Mouse (Mus musculus) testis, adult 2 months (tissue): Measurements from ENCODE around the gene 2510002D24Rik. TPM values are rescaled to one million over a fixed set of nuclear protein-coding genes. Genes with fewer than 3 reads are reported as not detected.

Experiments
- H3K27ac ChIP-seq: fragments of 200-500 bp; 2 replicates; pipeline ENCODE4 v1.5.1; 2012; ENCODE audit warnings: low read depth, low read length; ENCODE audit not compliant: control insufficient read depth, insufficient read depth
- H3K27me3 ChIP-seq: fragments of 200-500 bp; 2 replicates; pipeline ENCODE4 v1.6.1; 2012; ENCODE audit warnings: mild to moderate bottlenecking, low read length, moderate library complexity; ENCODE audit not compliant: control insufficient read depth, insufficient read depth
- H3K36me3 ChIP-seq: fragments of 200-500 bp; 2 replicates; pipeline ENCODE4 v1.6.1; 2012; ENCODE audit warnings: mild to moderate bottlenecking, low read length; ENCODE audit not compliant: control insufficient read depth, insufficient read depth
- H3K4me1 ChIP-seq: fragments of 200-500 bp; 2 replicates; pipeline ENCODE4 v1.6.1; 2012; ENCODE audit warnings: low read length; ENCODE audit not compliant: control insufficient read depth, insufficient read depth
- H3K4me3 ChIP-seq: fragments of 200-500 bp; 2 replicates; pipeline ENCODE4 v1.5.1; 2012; ENCODE audit warnings: low read depth, mild to moderate bottlenecking, low read length, moderate library complexity, mixed read lengths; ENCODE audit not compliant: control insufficient read depth
- CTCF ChIP-seq: fragments of 200-500 bp; IDR thresholded peaks from 2 replicates; pipeline ENCODE4 v1.5.1; 2012; ENCODE audit warnings: low read depth, mild to moderate bottlenecking, inconsistent platforms, low read length, moderate library complexity; ENCODE audit not compliant: control insufficient read depth, insufficient read depth, insufficient replicate concordance
- POLR2A ChIP-seq: fragments of 200-500 bp; IDR thresholded peaks from 2 replicates; pipeline ENCODE4 v1.6.1; 2012; ENCODE audit warnings: low read depth, mild to moderate bottlenecking, inconsistent platforms, low read length, moderate library complexity; ENCODE audit not compliant: control insufficient read depth
- polyA plus RNA-seq: library from polyadenylated mRNA; depleted of rRNA; stranded (reverse); fragments of >200 nt; gene quantifications from 2 replicates; pipeline ENCODE4 v1.2.3, GENCODE M21; 2012

The 2510002D24Rik gene
- polyA plus RNA-seq, 1 experiment: 7.5 TPM

GRCm38 (mm10) chr16:18805746-18806145, 30.6 kb upstream of the 2510002D24Rik start:
- Histone ChIP-seq H3K27me3 (no peaks in the 10 kb centered on the region), H3K36me3 (no peaks in the 10 kb centered on the region; the same call in none of the 2 replicates)

GRCm38 (mm10) chr16:18809001-18809400, 27.4 kb upstream of the 2510002D24Rik start:
- peaks cover 5% of the 10 kb centered on the region for H3K4me1 ChIP-seq
- H3K27me3 ChIP-seq: no peaks in the 10 kb centered on the region
- H3K36me3 ChIP-seq: no peaks in the 10 kb centered on the region; the same call in none of the 2 replicates
- no peak for TF ChIP-seq POLR2A
- no peak for TF ChIP-seq CTCF
- no peak overlapping the region for H3K27ac ChIP-seq
- no peak overlapping the region; the same call in 1 of the 2 replicates for H3K4me3 ChIP-seq

More at GRCm38 (mm10) chr16:18805746-18806145, 30.6 kb upstream of the 2510002D24Rik start:
- no peak for TF ChIP-seq CTCF
- Histone ChIP-seq H3K4me1 (no peaks in the 10 kb centered on the region; the same call in 1 of the 2 replicates), H3K27ac (peak overlapping the region; percentile 17; the same call in 1 of the 2 replicates), H3K4me3 (no peak overlapping the region)

GRCm38 (mm10) chr16:18811032-18811431, 25.3 kb upstream of the 2510002D24Rik start:
- Histone ChIP-seq H3K4me1 (peaks cover 5% of the 10 kb centered on the region; the same call in 1 of the 2 replicates), H3K36me3 (no peaks in the 10 kb centered on the region; the same call in none of the 2 replicates), H3K27ac (peak overlapping the region; percentile 97), H3K27me3 (no peaks in the 10 kb centered on the region), H3K4me3 (peak overlapping the region; percentile 100)
- TF ChIP-seq CTCF (no peak), POLR2A (no peak)

GRCm38 (mm10) chr16:18811468-18812384, 24.7 kb upstream of the 2510002D24Rik start, which contains the start of the genes Ufd1 and Cdc45:
Gene Ufd1, plus strand, starts transcription at chr16:18811779.
Gene Cdc45, minus strand, starts transcription at chr16:18811987.
- H3K4me1 ChIP-seq: peaks cover 5% of the 10 kb centered on the region; the same call in 1 of the 2 replicates
- no peaks in the 10 kb centered on the region; the same call in none of the 2 replicates for H3K36me3 ChIP-seq
- peak within 1 kb of the TSS; percentile 97 for H3K27ac ChIP-seq
- no peaks in the 10 kb centered on the region for H3K27me3 ChIP-seq
- H3K4me3 ChIP-seq: peak within 1 kb of the TSS; percentile 100
- TF ChIP-seq CTCF (no peak), POLR2A (peak; percentile 94)

- Histone ChIP-seq H3K36me3 (no peaks in the 10 kb centered on the region; the same call in none of the 2 replicates), H3K27ac (peak overlapping the region; percentile 97), H3K27me3 (no peaks in the 10 kb centered on the region), H3K4me1 (peaks cover 5% of the 10 kb centered on the region; the same call in 1 of the 2 replicates), H3K4me3 (peak overlapping the region; percentile 100)
- no peak; the same call in 1 of the 2 replicates for TF ChIP-seq POLR2A
- no peak for TF ChIP-seq CTCF
Observed at GRCm38 (mm10) chr16:18812385-18812910, 23.9 kb upstream of the 2510002D24Rik start.

GRCm38 (mm10) chr16:18822356-18822755, 14.0 kb upstream of the 2510002D24Rik start:
- Histone ChIP-seq H3K27me3 (no peaks in the 10 kb centered on the region), H3K4me3 (no peak overlapping the region), H3K36me3 (peaks cover 9% of the 10 kb centered on the region), H3K27ac (no peak overlapping the region), H3K4me1 (no peaks in the 10 kb centered on the region)
- TF ChIP-seq POLR2A (no peak), CTCF (no peak)

- no peak overlapping the region for H3K4me3 ChIP-seq
- H3K4me1 ChIP-seq: no peaks in the 10 kb centered on the region
- peaks cover 8% of the 10 kb centered on the region for H3K36me3 ChIP-seq
- TF ChIP-seq CTCF: no peak
- TF ChIP-seq POLR2A: no peak
- H3K27me3 ChIP-seq: no peaks in the 10 kb centered on the region
- H3K27ac ChIP-seq: no peak overlapping the region
Observed at GRCm38 (mm10) chr16:18822925-18823324, 13.5 kb upstream of the 2510002D24Rik start.
